Comparison of ENCODE assay signal across 8 mouse cellular contexts in the genomic region with DNA sequence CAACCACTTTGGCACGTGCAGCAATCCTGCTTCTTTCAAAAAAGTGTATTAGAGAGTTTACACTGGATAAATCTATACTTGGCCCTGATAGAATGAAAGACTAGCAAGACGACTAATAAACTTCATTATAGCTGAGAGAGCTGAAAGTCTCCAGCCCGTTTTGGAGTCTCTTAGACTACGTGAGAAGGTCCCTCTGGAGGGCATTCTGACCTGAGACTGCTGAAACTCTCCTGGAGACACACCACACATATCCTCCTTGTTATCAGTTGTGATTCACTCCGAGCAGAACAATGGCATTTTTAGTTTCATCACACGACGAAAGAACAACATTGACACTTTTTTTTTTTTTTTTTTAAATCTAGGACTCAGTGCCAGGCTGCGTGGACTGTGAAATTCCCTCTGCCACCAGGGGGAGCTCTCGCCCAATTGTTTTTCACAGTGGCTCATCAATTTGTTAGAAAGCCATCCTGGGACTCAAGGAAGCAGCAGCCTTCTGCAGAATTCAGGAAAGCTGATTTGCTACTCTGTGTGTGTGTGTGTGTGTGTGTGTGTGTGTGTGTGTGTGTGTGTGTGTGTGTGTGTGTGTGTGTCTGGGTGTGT.
DNase-seq lines count a peak whose midpoint lies in the region; ATAC-seq and TF ChIP-seq lines count a peak whose summit lies in the region.

No protein-coding gene starts in this region.

- H3K27me3 ChIP-seq in hindbrain, embryonic 10.5 days (ENCODE audit: insufficient read depth, poor library complexity, severe bottlenecking) = no peaks in the 10 kb centered on the region
- H3K27me3 ChIP-seq in hindbrain, embryonic 16.5 days (replicated peaks; ENCODE audit: control insufficient read depth, insufficient read depth, low read length) = no peaks in the 10 kb centered on the region
- H3K27me3 ChIP-seq in intestine, embryonic 16.5 days (replicated peaks; ENCODE audit: control insufficient read depth, insufficient read depth, low read length) = no peaks in the 10 kb centered on the region
- no peaks in the 10 kb centered on the region for H3K27me3 ChIP-seq in midbrain, postnatal 0 days (ENCODE audit: insufficient read depth, low read length)
- no peaks in the 10 kb centered on the region for H3K27me3 ChIP-seq in splenic B cell, adult 2 months (ENCODE audit: control insufficient read depth, insufficient read depth, low read length, poor library complexity, severe bottlenecking)

- peak; percentile 84 for DNase-seq in hindbrain, embryonic 10.5 days (ENCODE audit: low spot score)
- peak; percentile 78 to 79 for DNase-seq in cerebellum, postnatal 36 days
- DNase-seq in gastrocnemius, adult 8-10 months (ENCODE audit: low spot score in 2 of 2) = peak; percentile 12
- DNase-seq in left cerebral cortex, postnatal 25 days (ENCODE audit: low spot score in 2 of 2) = peak; percentile 87
- DNase-seq in midbrain, postnatal 0 days (ENCODE audit: low spot score) = peak; percentile 76
- DNase-seq in splenic B cell, adult 2 months (ENCODE audit: low read depth, low spot score) = peak; percentile 77

- no peaks in the 10 kb centered on the region for H3K36me3 ChIP-seq in hindbrain, embryonic 10.5 days
- H3K36me3 ChIP-seq in hindbrain, embryonic 16.5 days (ENCODE audit: control insufficient read depth, insufficient read depth, low read length) = no peaks in the 10 kb centered on the region
- H3K36me3 ChIP-seq in intestine, embryonic 16.5 days (ENCODE audit: control insufficient read depth, insufficient read depth, low read length) = no peaks in the 10 kb centered on the region
- no peaks in the 10 kb centered on the region for H3K36me3 ChIP-seq in midbrain, postnatal 0 days (ENCODE audit: insufficient read depth, low read length)
- H3K36me3 ChIP-seq in splenic B cell, adult 2 months (ENCODE audit: control insufficient read depth, insufficient read depth, low read length, poor library complexity, severe bottlenecking) = no peaks in the 10 kb centered on the region

- ATAC-seq in hindbrain, embryonic 16.5 days = no peak
- ATAC-seq in intestine, embryonic 16.5 days = peak; percentile 65
- no peak for ATAC-seq in midbrain, postnatal 0 days (ENCODE audit: low FRiP score)

- no peak overlapping the region for H3K4me2 ChIP-seq in hindbrain, embryonic 16.5 days (ENCODE audit: low read length)
- no peak overlapping the region for H3K4me2 ChIP-seq in intestine, embryonic 16.5 days (ENCODE audit: low read depth, low read length)
- no peak overlapping the region for H3K4me2 ChIP-seq in midbrain, postnatal 0 days (ENCODE audit: low read depth, low read length, poor library complexity, severe bottlenecking)

- peak; percentile 78 for TF ChIP-seq CTCF in midbrain, postnatal 0 days (IDR thresholded peaks at IDR 0.05)

- no peaks in the 10 kb centered on the region for H3K9me3 ChIP-seq in hindbrain, embryonic 10.5 days
- H3K9me3 ChIP-seq in hindbrain, embryonic 16.5 days (ENCODE audit: control insufficient read depth, low read length) = no peaks in the 10 kb centered on the region
- no peaks in the 10 kb centered on the region for H3K9me3 ChIP-seq in intestine, embryonic 16.5 days (ENCODE audit: control insufficient read depth, low read length)
- no peaks in the 10 kb centered on the region for H3K9me3 ChIP-seq in midbrain, postnatal 0 days (ENCODE audit: low read length)

- no peak overlapping the region for H3K4me3 ChIP-seq in hindbrain, embryonic 10.5 days
- no peak overlapping the region for H3K4me3 ChIP-seq in hindbrain, embryonic 16.5 days (ENCODE audit: low read length)
- no peak overlapping the region for H3K4me3 ChIP-seq in intestine, embryonic 16.5 days (ENCODE audit: low read length)
- H3K4me3 ChIP-seq in midbrain, postnatal 0 days (ENCODE audit: low read depth, low read length) = no peak overlapping the region

- no peak overlapping the region for H3K9ac ChIP-seq in hindbrain, embryonic 16.5 days (ENCODE audit: low read depth, low read length)
- no peak overlapping the region for H3K9ac ChIP-seq in intestine, embryonic 16.5 days (ENCODE audit: low read depth, low read length)
- H3K9ac ChIP-seq in midbrain, postnatal 0 days (replicated peaks; ENCODE audit: low read length, poor library complexity, severe bottlenecking) = no peak overlapping the region

- no peaks in the 10 kb centered on the region for H3K4me1 ChIP-seq in hindbrain, embryonic 10.5 days (replicated peaks)
- H3K4me1 ChIP-seq in hindbrain, embryonic 16.5 days (ENCODE audit: control insufficient read depth, insufficient read depth, low read depth, low read length) = no peaks in the 10 kb centered on the region
- H3K4me1 ChIP-seq in intestine, embryonic 16.5 days (ENCODE audit: control insufficient read depth, insufficient read depth, low read length) = no peaks in the 10 kb centered on the region
- no peaks in the 10 kb centered on the region for H3K4me1 ChIP-seq in midbrain, postnatal 0 days (ENCODE audit: insufficient read depth, low read length)

- no peak overlapping the region for H3K27ac ChIP-seq in hindbrain, embryonic 10.5 days
- no peak overlapping the region for H3K27ac ChIP-seq in hindbrain, embryonic 16.5 days (ENCODE audit: low read depth, low read length)
- no peak overlapping the region for H3K27ac ChIP-seq in intestine, embryonic 16.5 days (ENCODE audit: low read length)
- no peak overlapping the region for H3K27ac ChIP-seq in midbrain, postnatal 0 days (ENCODE audit: low read depth, low read length)

- WGBS in hindbrain, embryonic 10.5 days = 41% methylated on average over 9 of the region's 9 CpGs
- 33% methylated on average over 9 of the region's 9 CpGs for WGBS in hindbrain, embryonic 16.5 days
- 27% methylated on average over 9 of the region's 9 CpGs for WGBS in intestine, embryonic 16.5 days
- WGBS in midbrain, postnatal 0 days = 37% methylated on average over 9 of the region's 9 CpGs

- intact Hi-C loops in left cerebral cortex, postnatal 25 days (cut with DNase I) = no loop called here

Comparison
In these comparisons a context has a peak if more than half of its experiments do, and no peak if none do; other contexts are left out.
1. DNase-seq: peak in every context shown above with its lines; median percentile 87 in left cerebral cortex, postnatal 25 days; 84 in hindbrain, embryonic 10.5 days; 78 in cerebellum, postnatal 36 days; 77 in splenic B cell, adult 2 months; 76 in midbrain, postnatal 0 days; 12 in gastrocnemius, adult 8-10 months.